Mouse (Mus musculus): Measurements from ENCODE around the gene Gtf2a1l.

Gene Gtf2a1l

GRCm38 (mm10) chr17:88668452-88668851 is at the start of gene Gtf2a1l:
TSS of gene Gtf2a1l (plus strand) at chr17:88668660.
- DNase-seq, result peak; percentile 48

GRCm38 (mm10) chr17:88620935-88621334 is 47.5 kb upstream of the Gtf2a1l start:
- DNase-seq, result no peak

- no peak for DNase-seq
Observed at GRCm38 (mm10) chr17:88621374-88621773, 47.1 kb upstream of the Gtf2a1l start.

GRCm38 (mm10) chr17:88622711-88623110 is 45.7 kb upstream of the Gtf2a1l start:
- DNase-seq, result no peak

GRCm38 (mm10) chr17:88624386-88624785 is 44.1 kb upstream of the Gtf2a1l start:
- no peak for DNase-seq

- DNase-seq, result no peak
Observed at GRCm38 (mm10) chr17:88625350-88625749, 43.1 kb upstream of the Gtf2a1l start.

GRCm38 (mm10) chr17:88625931-88626330 is 42.5 kb upstream of the Gtf2a1l start:
- no peak for DNase-seq

- DNase-seq, result no peak
Observed at GRCm38 (mm10) chr17:88626347-88626811, 42.1 kb upstream of the Gtf2a1l start.

- DNase-seq, result no peak
Observed at GRCm38 (mm10) chr17:88627150-88627549, 41.3 kb upstream of the Gtf2a1l start.

- no peak for DNase-seq
Observed at GRCm38 (mm10) chr17:88628676-88629380, 39.6 kb upstream of the Gtf2a1l start.

- DNase-seq, result peak; percentile 22
Observed at GRCm38 (mm10) chr17:88629381-88629759, 39.1 kb upstream of the Gtf2a1l start.

GRCm38 (mm10) chr17:88629931-88630553 is 38.4 kb upstream of the Gtf2a1l start:
- no peak for DNase-seq

- no peak for DNase-seq
Observed at GRCm38 (mm10) chr17:88630554-88630948, 37.9 kb upstream of the Gtf2a1l start.

- no peak for DNase-seq
Observed at GRCm38 (mm10) chr17:88632631-88633030, 35.8 kb upstream of the Gtf2a1l start.

- no peak for DNase-seq
Observed at GRCm38 (mm10) chr17:88636076-88636475, 32.4 kb upstream of the Gtf2a1l start.

- peak; percentile 9 for DNase-seq
Observed at GRCm38 (mm10) chr17:88636587-88636986, 31.9 kb upstream of the Gtf2a1l start.

- peak; percentile 59 for DNase-seq
Observed at GRCm38 (mm10) chr17:88641012-88641411, 27.4 kb upstream of the Gtf2a1l start.

- no peak for DNase-seq
Observed at GRCm38 (mm10) chr17:88641836-88642235, 26.6 kb upstream of the Gtf2a1l start.

- DNase-seq, result no peak
Observed at GRCm38 (mm10) chr17:88644876-88645275, 23.6 kb upstream of the Gtf2a1l start.

- no peak for DNase-seq
Observed at GRCm38 (mm10) chr17:88645299-88645698, 23.2 kb upstream of the Gtf2a1l start.

- DNase-seq, result no peak
Observed at GRCm38 (mm10) chr17:88647149-88647548, 21.3 kb upstream of the Gtf2a1l start.

GRCm38 (mm10) chr17:88652010-88652409 is 16.4 kb upstream of the Gtf2a1l start:
- DNase-seq, result peak; percentile 81

- DNase-seq, result peak; percentile 85
Observed at GRCm38 (mm10) chr17:88652702-88653374, 15.6 kb upstream of the Gtf2a1l start.

- DNase-seq, result no peak
Observed at GRCm38 (mm10) chr17:88653375-88653769, 15.1 kb upstream of the Gtf2a1l start.
